Mouse (Mus musculus): ENCODE results near the gene Cytip. TPM values are rescaled to one million over a fixed set of nuclear protein-coding genes. Genes with fewer than 3 reads are reported as not detected.

Gene Cytip
- total RNA-seq, 2 experiments from 2014 or later: 0.97 to 1.2 TPM

- DNase-seq: no peak
Measured at GRCm38 (mm10) chr2:58107046-58107445, 88.3 kb downstream of the Cytip start.

GRCm38 (mm10) chr2:58094818-58095217 lies 100.5 kb downstream of the Cytip start:
- DNase-seq: no peak

- DNase-seq: no peak
Measured at GRCm38 (mm10) chr2:58086420-58086819, 108.9 kb downstream of the Cytip start.

- no peak for DNase-seq
Measured at GRCm38 (mm10) chr2:58079849-58080248, 115.5 kb downstream of the Cytip start.

Other genes with a start within 250 kb of the Cytip start
- 1 to 10 TPM in 1 of 2 experiments, under 1 TPM in 1; 0.79 to 1.2 TPM for gene Galnt5, start 197.6 kb downstream of the Cytip start, total RNA-seq (2021)
- gene Ermn, start 142.7 kb downstream of the Cytip start, total RNA-seq (2021): not detected
- gene Acvr1c, start 162.4 kb upstream of the Cytip start, total RNA-seq (2021): 1 to 10 TPM in 1 of 2 experiments, under 1 TPM in 1; 0.68 to 1.0 TPM